Mouse (Mus musculus): ENCODE results near the gene Sgce.

DNA sequence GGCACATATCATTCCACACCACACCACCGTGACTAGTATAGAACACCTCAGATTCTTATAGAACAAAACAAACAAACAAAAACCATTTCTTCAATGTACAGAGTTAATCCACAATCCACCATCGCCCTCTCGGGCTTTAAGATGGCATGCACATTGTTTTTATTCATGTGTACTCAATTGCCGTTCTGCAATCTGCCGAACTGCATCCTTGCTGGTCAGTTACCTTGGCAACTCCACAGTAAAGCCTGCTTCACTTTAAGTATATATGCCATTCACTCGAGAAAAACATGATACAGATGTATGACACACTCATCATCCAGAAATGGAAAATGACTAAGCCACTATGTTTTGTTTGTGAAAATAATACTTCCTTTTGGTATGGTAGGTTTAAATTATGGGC is 24.9 kb downstream of the Sgce start:
- no peak for TF ChIP-seq CTCF (conservative IDR thresholded peaks at IDR 0.05; ENCODE audit: low read length)
- TF ChIP-seq POU5F1 (IDR thresholded peaks at IDR 0.05; ENCODE audit: borderline replicate concordance, low read length) = no peak
